Mouse (Mus musculus): ENCODE data around the gene Tfr2. TPM values are rescaled to one million over a fixed set of nuclear protein-coding genes. Genes with fewer than 3 reads are reported as not detected.
A peak's percentile ranks its signal among the peaks of the same experiment; 100 is the strongest.

Gene Tfr2
- polyA plus RNA-seq (2012; rRNA removed) = 0.54 and 0.69 TPM in 2 replicates

GRCm38 (mm10) chr5:137569665-137570064, at the start of gene Tfr2:
Gene Tfr2 (plus strand): TSS chr5:137569840.
- Histone ChIP-seq H3K4me3 (replicated peaks; ENCODE audit: extremely low read depth, low read depth, low read length) (no peak within 1 kb of the TSS), H3K4me1 (ENCODE audit: control insufficient read depth, insufficient read depth, low read length) (peaks cover 2% of the 10 kb centered on the region; the same call in 1 of the 2 replicates)
- TF ChIP-seq CTCF (IDR thresholded peaks at IDR 0.05; ENCODE audit: insufficient read depth, low read length) (no peak), POLR2A (IDR thresholded peaks at IDR 0.05; ENCODE audit: borderline replicate concordance, extremely low read depth, low read depth, low read length) (no peak)
- DNase-seq = peak; percentile 54
- WGBS = 20% methylated on average over 9 of the region's 9 CpGs

DNA sequence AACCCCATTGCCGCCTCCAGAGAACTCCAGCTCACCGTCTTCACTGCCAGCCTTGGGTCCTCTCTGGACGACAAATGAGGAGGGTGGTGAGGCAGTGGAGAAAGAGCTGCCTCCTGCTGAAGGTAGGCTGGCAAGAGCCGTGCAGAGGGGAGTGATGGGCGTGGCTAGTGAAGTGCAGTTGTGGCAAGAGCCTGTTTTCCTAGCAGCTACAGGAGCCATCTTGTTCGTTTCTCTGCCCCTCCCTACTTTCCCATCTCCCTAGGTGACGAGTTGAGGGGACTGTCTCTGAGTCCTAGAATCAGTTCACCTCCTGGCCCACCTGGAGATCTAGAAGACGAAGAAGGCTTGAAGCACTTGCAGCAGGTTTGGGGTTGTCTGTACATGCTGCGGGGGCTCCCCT, 47.8 kb upstream of the Tfr2 start:
- no peak for DNase-seq
- H3K4me3 ChIP-seq (replicated peaks; ENCODE audit: extremely low read depth, low read depth, low read length) = no peak overlapping the region
- 73% methylated on average over 9 of the region's 9 CpGs for WGBS
- H3K4me1 ChIP-seq (ENCODE audit: control insufficient read depth, insufficient read depth, low read length) = no peaks in the 10 kb centered on the region
- TF ChIP-seq POLR2A (IDR thresholded peaks at IDR 0.05; ENCODE audit: borderline replicate concordance, extremely low read depth, low read depth, low read length) (no peak), CTCF (IDR thresholded peaks at IDR 0.05; ENCODE audit: insufficient read depth, low read length) (no peak)

DNA sequence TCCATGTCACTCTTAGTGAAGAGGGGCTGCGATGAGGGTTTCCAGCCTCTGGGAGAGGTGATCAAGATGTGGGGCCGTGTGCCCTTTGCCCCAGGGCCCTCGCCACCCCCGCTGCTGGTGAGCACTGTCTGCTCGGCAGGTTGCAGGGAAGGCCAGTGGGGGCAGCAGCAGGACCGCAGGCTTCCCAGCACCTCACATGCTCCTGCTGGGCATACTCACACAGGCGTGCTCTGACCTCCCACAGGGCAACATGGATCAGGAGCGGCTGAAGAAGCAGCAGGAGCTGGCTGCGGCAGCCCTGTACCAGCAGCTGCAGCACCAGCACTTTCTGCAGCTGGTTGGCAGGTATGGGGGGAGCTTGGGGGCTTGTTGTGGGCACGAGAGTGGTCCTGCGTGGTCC, 46.9 kb upstream of the Tfr2 start:
- WGBS = 74% methylated on average over 11 of the region's 11 CpGs
- Histone ChIP-seq H3K4me1 (ENCODE audit: control insufficient read depth, insufficient read depth, low read length) (no peaks in the 10 kb centered on the region), H3K4me3 (replicated peaks; ENCODE audit: extremely low read depth, low read depth, low read length) (no peak overlapping the region)
- TF ChIP-seq POLR2A (IDR thresholded peaks at IDR 0.05; ENCODE audit: borderline replicate concordance, extremely low read depth, low read depth, low read length) (no peak), CTCF (IDR thresholded peaks at IDR 0.05; ENCODE audit: insufficient read depth, low read length) (no peak)
- DNase-seq = no peak

DNA sequence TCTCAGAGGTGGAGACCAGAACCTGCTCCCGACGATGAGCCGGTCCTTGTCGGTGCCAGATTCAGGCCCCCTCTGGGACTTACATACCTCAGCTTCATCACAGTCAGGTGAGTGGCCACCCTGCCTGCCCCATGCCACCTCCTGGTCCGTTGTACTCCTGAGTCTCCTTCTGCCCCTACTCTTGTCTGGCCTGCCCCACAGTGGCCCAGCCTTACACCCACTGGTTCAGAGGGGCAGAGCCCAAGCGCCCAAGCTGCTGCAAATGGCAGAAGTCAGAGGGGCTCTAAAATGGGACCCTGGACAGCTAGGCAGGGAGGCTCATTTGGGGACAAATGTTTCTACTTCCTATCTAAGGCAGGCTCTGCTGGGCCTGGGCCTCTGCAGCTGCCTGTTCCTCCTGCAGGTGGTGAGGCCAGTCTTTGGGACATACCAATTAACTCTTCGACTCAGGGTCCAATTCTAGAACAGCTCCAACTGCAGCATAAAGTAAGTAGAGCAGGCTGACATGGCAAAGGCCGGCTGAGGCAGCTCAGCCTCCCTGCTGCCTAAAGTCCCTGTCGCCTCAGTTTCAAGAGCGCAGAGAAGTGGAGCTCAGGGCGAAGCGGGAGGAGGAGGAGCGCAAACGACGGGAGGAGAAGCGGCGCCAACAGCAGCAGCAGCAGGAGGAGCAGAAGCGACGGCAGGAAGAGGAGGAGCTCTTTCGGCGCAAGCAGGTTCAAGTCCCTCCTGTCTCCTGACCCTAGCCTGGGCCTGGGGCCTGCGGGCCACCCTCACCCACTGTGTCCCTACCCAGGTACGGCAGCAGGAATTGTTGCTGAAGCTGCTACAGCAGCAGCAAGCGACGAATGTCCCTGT, 46.0 kb upstream of the Tfr2 start:
- Histone ChIP-seq H3K4me1 (ENCODE audit: control insufficient read depth, insufficient read depth, low read length) (no peaks in the 10 kb centered on the region), H3K4me3 (replicated peaks; ENCODE audit: extremely low read depth, low read depth, low read length) (no peak overlapping the region)
- TF ChIP-seq CTCF (IDR thresholded peaks at IDR 0.05; ENCODE audit: insufficient read depth, low read length) = no peak
- TF ChIP-seq POLR2A (IDR thresholded peaks at IDR 0.05; ENCODE audit: borderline replicate concordance, extremely low read depth, low read depth, low read length) = no peak
- WGBS = 81% methylated on average over 25 of the region's 25 CpGs
- DNase-seq = no peak

DNA sequence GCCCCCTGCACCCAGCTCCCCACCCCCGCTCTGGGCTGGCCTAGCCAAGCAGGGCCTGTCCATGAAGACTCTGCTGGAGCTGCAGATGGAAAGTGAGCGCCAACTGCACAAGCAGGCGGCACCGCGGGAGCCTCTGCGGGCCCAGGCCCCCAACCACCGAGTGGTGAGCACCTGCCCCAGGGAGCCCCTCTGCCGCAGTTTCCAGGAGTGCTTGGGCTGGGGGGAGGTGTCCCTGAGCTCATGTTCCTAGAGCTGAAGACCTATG, 45.5 kb upstream of the Tfr2 start:
- 90% methylated on average over 8 of the region's 8 CpGs for WGBS
- H3K4me1 ChIP-seq (ENCODE audit: control insufficient read depth, insufficient read depth, low read length) = no peaks in the 10 kb centered on the region
- TF ChIP-seq POLR2A (IDR thresholded peaks at IDR 0.05; ENCODE audit: borderline replicate concordance, extremely low read depth, low read depth, low read length) = no peak
- no peak for DNase-seq
- H3K4me3 ChIP-seq (replicated peaks; ENCODE audit: extremely low read depth, low read depth, low read length) = no peak overlapping the region

GRCm38 (mm10) chr5:137524671-137525070, 45.0 kb upstream of the Tfr2 start:
- H3K4me1 ChIP-seq (ENCODE audit: control insufficient read depth, insufficient read depth, low read length) = no peaks in the 10 kb centered on the region
- TF ChIP-seq POLR2A (IDR thresholded peaks at IDR 0.05; ENCODE audit: borderline replicate concordance, extremely low read depth, low read depth, low read length) = no peak
- TF ChIP-seq CTCF (IDR thresholded peaks at IDR 0.05; ENCODE audit: insufficient read depth, low read length) = no peak
- 76% methylated on average over 13 of the region's 13 CpGs for WGBS
- DNase-seq = no peak
- H3K4me3 ChIP-seq (replicated peaks; ENCODE audit: extremely low read depth, low read depth, low read length) = no peak overlapping the region

DNA sequence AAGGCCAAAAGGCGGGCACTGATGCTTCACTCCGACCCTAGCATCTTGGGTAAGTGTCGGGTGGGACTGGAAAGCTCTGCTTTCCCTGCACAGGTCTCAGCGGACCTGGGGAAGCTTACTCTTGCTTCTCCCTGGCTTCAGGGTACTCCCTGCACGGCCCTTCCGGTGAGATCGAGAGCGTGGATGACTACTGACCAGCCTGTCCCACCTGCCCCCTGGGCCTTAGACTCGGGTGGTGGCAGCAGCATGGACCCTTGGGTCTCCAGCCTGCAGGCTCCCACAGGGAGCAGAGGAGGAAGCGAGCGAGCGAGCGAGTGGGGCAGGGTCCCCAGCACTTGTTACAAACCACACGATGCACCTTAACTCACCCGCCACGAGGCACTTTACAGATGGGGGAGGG, 44.1 kb upstream of the Tfr2 start:
- Histone ChIP-seq H3K4me3 (replicated peaks; ENCODE audit: extremely low read depth, low read depth, low read length) (no peak overlapping the region), H3K4me1 (ENCODE audit: control insufficient read depth, insufficient read depth, low read length) (peaks cover 5% of the 10 kb centered on the region; the same call in 1 of the 2 replicates)
- no peak for DNase-seq
- 75% methylated on average over 16 of the region's 16 CpGs for WGBS
- TF ChIP-seq POLR2A (IDR thresholded peaks at IDR 0.05; ENCODE audit: borderline replicate concordance, extremely low read depth, low read depth, low read length) = no peak
- no peak for TF ChIP-seq CTCF (IDR thresholded peaks at IDR 0.05; ENCODE audit: insufficient read depth, low read length)

DNA sequence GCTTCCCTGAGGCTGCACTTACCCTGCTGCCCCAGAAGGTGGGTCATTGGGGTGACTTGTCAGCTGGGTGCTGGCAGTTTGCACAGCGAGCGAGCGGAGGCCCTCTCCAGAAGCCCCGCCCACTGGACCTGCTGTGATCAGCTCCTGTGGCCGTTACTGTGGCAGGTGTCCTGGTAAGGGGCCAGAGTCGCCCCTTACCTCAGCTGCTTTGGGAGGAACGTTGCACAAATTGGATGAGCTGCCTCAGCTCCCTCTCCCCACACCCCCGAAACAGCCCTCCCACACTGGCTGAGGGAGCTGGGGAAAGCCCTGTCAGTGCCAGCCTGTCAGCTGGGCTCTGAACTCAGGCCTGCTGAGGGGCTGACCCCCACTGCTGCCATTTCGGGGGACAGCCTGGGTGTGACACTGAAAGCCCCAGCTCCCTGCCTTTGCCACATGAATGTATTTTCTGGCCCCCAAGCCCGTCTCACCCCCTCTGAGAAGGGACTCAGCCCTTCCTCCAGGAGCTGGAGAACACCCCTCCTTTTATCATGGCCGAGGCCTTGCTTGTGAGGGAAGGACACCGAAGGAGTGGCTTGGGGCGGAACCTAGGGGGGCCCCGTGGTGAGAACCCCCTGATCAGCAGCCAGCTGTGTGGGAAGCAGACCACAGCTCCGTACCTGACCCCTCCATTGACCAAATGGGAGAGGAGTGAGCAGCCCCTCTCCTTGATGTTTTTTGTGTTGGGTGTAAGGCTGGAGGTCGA, 43.3 kb upstream of the Tfr2 start:
- H3K4me1 ChIP-seq (ENCODE audit: control insufficient read depth, insufficient read depth, low read length) = peaks cover 5% of the 10 kb centered on the region; the same call in 1 of the 2 replicates
- 40% methylated on average over 16 of the region's 16 CpGs for WGBS
- no peak overlapping the region for H3K4me3 ChIP-seq (replicated peaks; ENCODE audit: extremely low read depth, low read depth, low read length)
- TF ChIP-seq POLR2A (IDR thresholded peaks at IDR 0.05; ENCODE audit: borderline replicate concordance, extremely low read depth, low read depth, low read length) (no peak), CTCF (IDR thresholded peaks at IDR 0.05; ENCODE audit: insufficient read depth, low read length) (no peak)
- peak; percentile 50 for DNase-seq

- WGBS = 58% methylated on average over 1 of the region's 1 CpGs
- no peak for TF ChIP-seq CTCF (IDR thresholded peaks at IDR 0.05; ENCODE audit: insufficient read depth, low read length)
- no peak for TF ChIP-seq POLR2A (IDR thresholded peaks at IDR 0.05; ENCODE audit: borderline replicate concordance, extremely low read depth, low read depth, low read length)
These were observed 42.2 kb upstream of the Tfr2 start for GRCm38 (mm10) chr5:137527413-137527812.

More at GRCm38 (mm10) chr5:137527413-137527812, 42.2 kb upstream of the Tfr2 start:
- no peak for DNase-seq
- peaks cover 5% of the 10 kb centered on the region; the same call in 1 of the 2 replicates for H3K4me1 ChIP-seq (ENCODE audit: control insufficient read depth, insufficient read depth, low read length)
- no peak overlapping the region for H3K4me3 ChIP-seq (replicated peaks; ENCODE audit: extremely low read depth, low read depth, low read length)

All from lung, adult 2 months (tissue).